Mouse (Mus musculus): ENCODE data around the gene Lta.

DNA sequence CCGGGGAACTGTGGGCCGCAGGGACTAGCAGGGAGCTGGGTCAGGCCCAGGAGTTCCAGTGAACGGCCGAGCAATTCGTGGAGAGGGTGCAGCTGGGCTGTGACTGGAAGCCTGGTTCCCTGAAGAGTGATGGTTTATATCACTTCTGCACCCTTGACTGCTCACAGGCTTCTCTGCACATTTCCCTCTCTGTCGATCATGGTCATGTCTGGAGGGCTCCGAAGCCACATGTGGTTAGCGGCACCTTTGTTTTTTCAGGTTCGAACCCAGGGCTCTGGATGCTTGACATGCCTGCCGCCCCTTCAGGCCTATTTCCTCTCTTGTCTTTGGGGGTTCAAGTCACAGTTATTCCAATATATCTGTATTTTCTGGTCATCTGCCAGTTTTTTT lies 224 bp upstream of the Lta start:
- TF ChIP-seq CTCF (IDR thresholded peaks at IDR 0.05; ENCODE audit: extremely low read depth, insufficient read depth, insufficient read length, insufficient replicate concordance) (no peak), POLR2A (IDR thresholded peaks at IDR 0.05; ENCODE audit: low read depth, low read length) (no peak)

Data from spleen, adult 2 months (tissue).